Comparison of ENCODE assay signal across 8 mouse cellular contexts in the genomic region with DNA sequence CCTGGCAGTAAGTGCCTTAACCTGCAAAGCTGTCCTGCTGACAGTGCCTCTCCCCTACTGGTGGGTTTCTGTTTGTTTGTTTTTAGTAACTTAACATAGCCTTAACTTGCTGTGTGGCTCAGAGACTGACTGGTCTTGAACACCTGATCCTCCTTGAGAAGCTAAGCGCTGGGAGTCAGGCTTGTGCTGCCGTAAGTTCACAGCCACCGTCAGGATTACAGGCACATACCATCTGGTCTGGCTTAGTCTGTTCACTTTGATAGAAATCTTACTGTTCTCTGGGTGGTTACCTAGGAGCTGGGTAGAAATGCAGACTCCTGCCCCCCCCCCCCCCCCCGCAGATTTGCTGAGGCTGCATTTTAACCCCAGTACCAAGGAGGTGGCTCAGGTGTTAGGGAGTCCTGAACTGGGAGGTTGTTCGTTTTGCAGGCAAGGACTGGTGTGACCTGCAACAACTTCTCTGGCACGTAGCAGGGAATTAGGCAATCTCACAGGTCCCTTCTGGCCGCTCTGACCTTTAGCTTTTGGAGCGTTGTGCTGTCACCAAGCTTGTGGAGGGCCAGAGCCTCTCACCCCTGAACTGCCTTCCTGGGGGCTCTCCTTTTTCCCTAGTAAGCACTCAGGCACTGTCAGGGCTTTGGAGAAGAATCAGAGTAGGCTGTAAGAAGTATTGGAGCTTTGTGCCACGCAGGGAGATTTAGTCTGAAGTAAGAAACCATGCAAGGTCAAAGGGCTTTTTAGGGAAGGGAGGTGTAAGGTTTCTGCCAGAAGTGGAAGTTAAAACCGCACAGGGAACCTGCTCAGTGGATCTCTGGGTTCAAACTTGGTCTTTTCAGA. TPM values are rescaled to one million over a fixed set of nuclear protein-coding genes. Genes with fewer than 3 reads are reported as not detected.
DNase-seq lines count a peak whose midpoint lies in the region; ATAC-seq and TF ChIP-seq lines count a peak whose summit lies in the region.

No protein-coding gene starts in this region.

- 46% methylated on average over 9 of the region's 10 CpGs for WGBS in lung, postnatal 0 days
- 34% methylated on average over 9 of the region's 10 CpGs for WGBS in limb, embryonic 12.5 days
- WGBS in stomach, embryonic 16.5 days: 58% methylated on average over 9 of the region's 10 CpGs

- H3K27ac ChIP-seq in lung, postnatal 0 days (ENCODE audit: low read length): 0 out of 2 replicates have a peak overlapping the region, but pooled peaks have one; percentile 26
- H3K27ac ChIP-seq in limb, embryonic 12.5 days: peak overlapping the region; percentile 53; the same call in 1 of the 2 replicates
- H3K27ac ChIP-seq in stomach, embryonic 16.5 days (ENCODE audit: low read length): no peak overlapping the region

- H3K4me3 ChIP-seq in lung, postnatal 0 days (ENCODE audit: low read depth, low read length): no peak overlapping the region
- H3K4me3 ChIP-seq in limb, embryonic 12.5 days (replicated peaks): no peak overlapping the region
- no peak overlapping the region for H3K4me3 ChIP-seq in stomach, embryonic 16.5 days (replicated peaks; ENCODE audit: low read length)

- peak overlapping the region; percentile 34 for H3K4me2 ChIP-seq in lung, postnatal 0 days (replicated peaks; ENCODE audit: low read depth, low read length)
- H3K4me2 ChIP-seq in limb, embryonic 12.5 days: 0 out of 2 replicates have a peak overlapping the region, but pooled peaks have one; percentile 6
- peak overlapping the region; percentile 14; the same call in 1 of the 2 replicates for H3K4me2 ChIP-seq in stomach, embryonic 16.5 days (ENCODE audit: low read depth, low read length)

- ATAC-seq in lung, postnatal 0 days: no peak
- no peak for ATAC-seq in limb, embryonic 12.5 days (ENCODE audit: insufficient number of reproducible peaks, insufficient read depth, low FRiP score, low TSS enrichment, low read depth)
- no peak for ATAC-seq in stomach, embryonic 16.5 days (ENCODE audit: insufficient read depth, low FRiP score)

- TF ChIP-seq CTCF in lung, postnatal 0 days (IDR thresholded peaks at IDR 0.05): no peak

- no peak overlapping the region for H3K9ac ChIP-seq in lung, postnatal 0 days (replicated peaks; ENCODE audit: low read depth)
- no peak overlapping the region for H3K9ac ChIP-seq in limb, embryonic 12.5 days (replicated peaks)
- H3K9ac ChIP-seq in stomach, embryonic 16.5 days (ENCODE audit: low read length): peak overlapping the region; percentile 37; the same call in 1 of the 2 replicates

- H3K27me3 ChIP-seq in lung, postnatal 0 days (replicated peaks; ENCODE audit: insufficient read depth, low read length): no peaks in the 10 kb centered on the region
- H3K27me3 ChIP-seq in limb, embryonic 12.5 days: no peaks in the 10 kb centered on the region
- H3K27me3 ChIP-seq in stomach, embryonic 16.5 days (ENCODE audit: control insufficient read depth, insufficient read depth, low read length): no peaks in the 10 kb centered on the region

- DNase-seq in embryo, embryonic 10 days (ENCODE audit: low spot score): peak; percentile 32
- DNase-seq in embryo, embryonic 9.5 days (ENCODE audit: extremely low spot score): no peak
- peak; percentile 26 for DNase-seq in lung, postnatal 0 days (ENCODE audit: low spot score)
- DNase-seq in lung, postnatal 25 days (ENCODE audit: low spot score): no peak
- no peak for DNase-seq in left cerebral cortex, adult 18-20 months (ENCODE audit: low spot score in 2 of 2)
- no peak for DNase-seq in left cerebral cortex, adult 8-10 months (ENCODE audit: low spot score in 2 of 2)

- no peak for TF ChIP-seq EP300 in lung, postnatal 0 days (IDR thresholded peaks at IDR 0.05)

- H3K4me1 ChIP-seq in lung, postnatal 0 days (ENCODE audit: insufficient read depth, low read depth, low read length): peaks cover 16% of the 10 kb centered on the region; the same call in 1 of the 2 replicates
- peaks cover 73% of the 10 kb centered on the region for H3K4me1 ChIP-seq in limb, embryonic 12.5 days (replicated peaks)
- peaks cover 41% of the 10 kb centered on the region for H3K4me1 ChIP-seq in stomach, embryonic 16.5 days (ENCODE audit: control insufficient read depth, insufficient read depth, low read length)

- H3K9me3 ChIP-seq in lung, postnatal 0 days (ENCODE audit: low read length): no peaks in the 10 kb centered on the region
- H3K9me3 ChIP-seq in limb, embryonic 12.5 days: no peaks in the 10 kb centered on the region
- H3K9me3 ChIP-seq in stomach, embryonic 16.5 days (replicated peaks; ENCODE audit: control insufficient read depth, low read length): no peaks in the 10 kb centered on the region

- H3K36me3 ChIP-seq in lung, postnatal 0 days (ENCODE audit: insufficient read depth, low read length): no peaks in the 10 kb centered on the region
- no peaks in the 10 kb centered on the region for H3K36me3 ChIP-seq in limb, embryonic 12.5 days
- H3K36me3 ChIP-seq in stomach, embryonic 16.5 days (ENCODE audit: control insufficient read depth, insufficient read depth, low read length): no peaks in the 10 kb centered on the region

RNA-seq across cellular contexts. Expression of gene Zfp710, which starts 7.8 kb away (rescaled TPM):
- 11.1 and 12.9 TPM in 2 replicates for polyA plus RNA-seq in lung, postnatal 0 days (2015; fragmentation: Nextera tagmentation; extraction: Ambion mirVana)
- polyA plus RNA-seq in limb, embryonic 12.5 days (2016; fragmentation: Nextera tagmentation; extraction: Ambion mirVana): 18.5 and 19.4 TPM in 2 replicates
- polyA plus RNA-seq in stomach, embryonic 16.5 days (2015; fragmentation: Nextera tagmentation; extraction: Ambion mirVana): 14.3 and 16.7 TPM in 2 replicates
- total RNA-seq in left cerebral cortex, adult 18-20 months (2021): 10 to 100 TPM; 19.4 to 22.1 TPM
- total RNA-seq in left cerebral cortex, adult 8-10 months (2022): 10 to 100 TPM; 20.9 to 22.8 (median 21.8) TPM

Comparison
In these comparisons a context has a peak if more than half of its experiments do, and no peak if none do; other contexts are left out.
1. DNase-seq: peak in embryo, embryonic 10 days (single experiment) and lung, postnatal 0 days (single experiment); none in embryo, embryonic 9.5 days (single experiment), lung, postnatal 25 days (single experiment), left cerebral cortex, adult 18-20 months (0 of 2) and left cerebral cortex, adult 8-10 months (0 of 2).
2. Peak in every context shown above with its lines, with median percentiles within 50 percentile points of each other: H3K4me2 ChIP-seq.